Mouse (Mus musculus): ENCODE results near the gene Prkab2. TPM values are rescaled to one million over a fixed set of nuclear protein-coding genes. Genes with fewer than 3 reads are reported as not detected.

Gene Prkab2
- total RNA-seq (2023) = 5.8 and 8.3 TPM in 2 replicates

GRCm38 (mm10) chr3:97657655-97658411 lies at the start of gene Prkab2:
Gene Prkab2 (plus strand): TSS chr3:97658193.

GRCm38 (mm10) chr3:97609845-97610410 lies 48.1 kb upstream of the Prkab2 start, which contains the start of gene Chd1l:
Gene Chd1l (minus strand): TSS chr3:97610203.

GRCm38 (mm10) chr3:97628391-97629001 lies 29.5 kb upstream of the Prkab2 start, which contains the start of gene Fmo5:
Gene Fmo5 (plus strand): TSS chr3:97628804.

GRCm38 (mm10) chr3:97674644-97675110 lies 16.7 kb downstream of the Prkab2 start, which contains the start of gene Gm17651:
Gene Gm17651 (minus strand): TSS chr3:97674694.

Other genes with a start within 250 kb of the Prkab2 start
- gene Olfr1402, start 236.2 kb upstream of the Prkab2 start, total RNA-seq (2023) = not detected in 2 replicates
- gene Chd1l, start 48.0 kb upstream of the Prkab2 start, total RNA-seq (2023) = 9.3 and 10.5 TPM in 2 replicates
- 56.8 and 65.2 TPM in 2 replicates for gene Fmo5, start 29.4 kb upstream of the Prkab2 start, total RNA-seq (2023)
- not detected in 2 replicates for gene Gm17651, start 16.5 kb downstream of the Prkab2 start, total RNA-seq (2023)
- 4.7 and 6.4 TPM in 2 replicates for gene Pde4dip, start 230.5 kb downstream of the Prkab2 start, total RNA-seq (2023)
- 65.4 and 85.4 TPM in 2 replicates for gene Sec22b, start 243.0 kb downstream of the Prkab2 start, total RNA-seq (2023)

All from neutrophil, adult 65 days (primary cell).